Mouse (Mus musculus) liver, adult 2 months (tissue): ENCODE measurements around the gene Dync2li1. TPM values are rescaled to one million over a fixed set of nuclear protein-coding genes. Genes with fewer than 3 reads are reported as not detected.

Experiments
- DNase-seq: peaks from one replicate; pipeline ENCODE4 v3.0.0-alpha.2; 2011; ENCODE audit warnings: low read depth, low spot score; ENCODE audit errors: extremely low read depth
- H3K27ac ChIP-seq: fragments of 200-500 bp; replicated peaks from 2 replicates; pipeline ENCODE4 v1.5.1; 2012; ENCODE audit warnings: low read depth, mild to moderate bottlenecking, control low read depth, inconsistent platforms, low read length; ENCODE audit not compliant: insufficient read depth
- H3K27me3 ChIP-seq: fragments of 200-500 bp; 2 replicates; pipeline ENCODE4 v1.6.1; 2012; ENCODE audit warnings: mild to moderate bottlenecking, moderate library complexity, low read length, inconsistent platforms; ENCODE audit not compliant: control insufficient read depth, insufficient read depth
- H3K36me3 ChIP-seq: fragments of 200-500 bp; 2 replicates; pipeline ENCODE4 v1.6.1; 2012; ENCODE audit warnings: low read length, inconsistent platforms; ENCODE audit not compliant: control insufficient read depth, insufficient read depth
- H3K4me1 ChIP-seq: fragments of 200-500 bp; 2 replicates; pipeline ENCODE4 v1.6.1; 2011; ENCODE audit warnings: low read length; ENCODE audit not compliant: control insufficient read depth, insufficient read depth
- H3K4me3 ChIP-seq: fragments of 200-500 bp; 2 replicates; pipeline ENCODE4 v1.5.1; 2011; ENCODE audit warnings: low read depth, mild to moderate bottlenecking, control low read depth, low read length, moderate library complexity; ENCODE audit not compliant: insufficient read depth
- H3K79me2 ChIP-seq: fragments of 200-500 bp; 2 replicates; pipeline ENCODE4 v1.6.1; 2012; ENCODE audit warnings: inconsistent platforms, mild to moderate bottlenecking, low read length, moderate library complexity; ENCODE audit not compliant: control insufficient read depth, insufficient read depth
- H3K9ac ChIP-seq: fragments of 200-500 bp; 2 replicates; pipeline ENCODE4 v1.6.1; 2012; ENCODE audit warnings: low read depth, mild to moderate bottlenecking, control low read depth, inconsistent platforms, low read length
- CTCF ChIP-seq: fragments of 200-500 bp; IDR thresholded peaks from 2 replicates; pipeline ENCODE4 v1.5.1; 2011; ENCODE audit warnings: low read depth, low read length, control low read depth
- POLR2A ChIP-seq: fragments of 200-500 bp; IDR thresholded peaks from 2 replicates; pipeline ENCODE4 v1.6.1; 2011; ENCODE audit warnings: low read length, control low read depth; ENCODE audit not compliant: insufficient read depth; ENCODE audit errors: extremely low read depth
- WGBS: fragments of 180-500 bp; shearing (Covaris S2); methylation state at CpG from one replicate; pipeline ENCODE4 v1.1.7; 2018; 5-methylcytosine and 5-hydroxymethylcytosine counted together
- polyA plus RNA-seq: library from polyadenylated mRNA; depleted of rRNA; stranded (reverse); fragments of >200 nt; gene quantifications from 2 replicates; pipeline ENCODE4 v1.2.3, GENCODE M21; 2012
- total RNA-seq: library from RNA; depleted of rRNA; stranded (reverse); fragments of >200 nt; gene quantifications from 2 replicates; pipeline ENCODE4 v1.2.3, GENCODE M21; 2014

Dync2li1 gene
- total and polyA plus RNA-seq, 2 experiments, result 0.10 to 0.74 TPM

DNA sequence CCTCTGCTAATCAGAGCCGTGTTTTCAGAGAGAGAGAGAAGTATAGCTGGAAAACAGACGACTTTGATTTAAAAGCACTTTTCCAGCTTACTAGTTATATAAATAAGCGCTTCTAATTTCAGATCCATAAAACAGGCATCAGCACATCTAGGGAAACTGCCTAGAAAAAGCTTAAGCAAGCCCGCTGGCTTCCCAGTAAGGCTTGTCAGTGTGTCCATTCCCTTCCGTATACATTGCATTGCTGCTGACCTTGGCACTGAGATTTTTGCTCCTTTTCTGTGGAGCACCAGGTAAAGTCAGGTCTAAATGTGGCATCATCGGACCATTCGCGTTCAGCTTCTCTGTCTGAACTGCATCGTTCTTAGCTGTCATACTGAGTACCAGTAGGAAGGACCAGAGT is 16.0 kb downstream of the Dync2li1 start:
- no peak for DNase-seq
- WGBS, result 93% methylated on average over 9 of the region's 9 CpGs
- peaks cover under 1% of the 10 kb centered on the region; the same call in 1 of the 2 replicates for H3K4me1 ChIP-seq
- H3K27me3 ChIP-seq, result no peaks in the 10 kb centered on the region
- H3K27ac ChIP-seq, result no peak overlapping the region
- no peak overlapping the region for H3K4me3 ChIP-seq
- no peaks in the 10 kb centered on the region for H3K36me3 ChIP-seq
- H3K79me2 ChIP-seq, result no peaks in the 10 kb centered on the region
- no peak for TF ChIP-seq POLR2A
- TF ChIP-seq CTCF, result no peak
- H3K9ac ChIP-seq, result no peak overlapping the region

- no peaks in the 10 kb centered on the region for H3K27me3 ChIP-seq
- H3K4me3 ChIP-seq, result no peak overlapping the region
- H3K4me1 ChIP-seq, result peaks cover 7% of the 10 kb centered on the region; the same call in 1 of the 2 replicates
- H3K36me3 ChIP-seq, result no peaks in the 10 kb centered on the region
- TF ChIP-seq CTCF (no peak), POLR2A (no peak)
- no peak overlapping the region for H3K9ac ChIP-seq
- WGBS, result 89% methylated on average over 16 of the region's 16 CpGs
- no peak overlapping the region for H3K27ac ChIP-seq
- DNase-seq, result no peak
- H3K79me2 ChIP-seq, result no peaks in the 10 kb centered on the region
These were observed 18.2 kb downstream of the Dync2li1 start for GRCm38 (mm10) chr17:84644292-84645050.

GRCm38 (mm10) chr17:84645119-84645518 is 18.8 kb downstream of the Dync2li1 start:
- H3K27ac ChIP-seq, result no peak overlapping the region

DNA sequence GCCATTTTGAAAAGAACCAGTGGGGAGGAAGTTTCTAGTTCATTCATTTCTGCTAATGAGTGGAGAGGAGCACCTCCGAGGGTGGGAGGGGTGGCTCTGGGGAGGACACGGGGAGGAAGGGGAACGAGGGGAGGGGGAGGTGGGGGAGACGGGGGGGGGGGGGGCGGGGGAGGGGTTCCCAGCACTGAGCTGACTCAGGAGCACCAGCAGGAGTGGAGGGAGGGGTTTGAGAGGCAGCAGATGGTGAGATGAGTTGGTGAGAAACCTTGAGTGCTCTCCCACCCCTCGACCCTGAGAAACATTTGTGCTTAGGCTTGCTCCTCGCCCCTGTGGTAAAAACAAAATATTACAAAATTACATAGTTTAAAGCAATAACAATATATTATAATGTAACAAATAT is 19.6 kb downstream of the Dync2li1 start:
- no peak overlapping the region for H3K4me3 ChIP-seq
- no peak overlapping the region for H3K27ac ChIP-seq
- no peaks in the 10 kb centered on the region for H3K36me3 ChIP-seq
- peaks cover 11% of the 10 kb centered on the region; the same call in 1 of the 2 replicates for H3K4me1 ChIP-seq
- no peaks in the 10 kb centered on the region for H3K79me2 ChIP-seq
- no peak for TF ChIP-seq CTCF
- TF ChIP-seq POLR2A, result no peak
- no peaks in the 10 kb centered on the region for H3K27me3 ChIP-seq
- no peak for DNase-seq
- WGBS, result 41% methylated on average over 5 of the region's 7 CpGs
- H3K9ac ChIP-seq, result no peak overlapping the region

More at GRCm38 (mm10) chr17:84645119-84645518, 18.8 kb downstream of the Dync2li1 start:
- H3K4me3 ChIP-seq, result no peak overlapping the region
- no peaks in the 10 kb centered on the region for H3K27me3 ChIP-seq
- TF ChIP-seq POLR2A, result no peak
- no peak for TF ChIP-seq CTCF
- no peak overlapping the region for H3K9ac ChIP-seq
- peaks cover 9% of the 10 kb centered on the region; the same call in 1 of the 2 replicates for H3K4me1 ChIP-seq
- 74% methylated on average over 9 of the region's 9 CpGs for WGBS
- no peaks in the 10 kb centered on the region for H3K79me2 ChIP-seq
- no peaks in the 10 kb centered on the region for H3K36me3 ChIP-seq
- no peak for DNase-seq

DNA sequence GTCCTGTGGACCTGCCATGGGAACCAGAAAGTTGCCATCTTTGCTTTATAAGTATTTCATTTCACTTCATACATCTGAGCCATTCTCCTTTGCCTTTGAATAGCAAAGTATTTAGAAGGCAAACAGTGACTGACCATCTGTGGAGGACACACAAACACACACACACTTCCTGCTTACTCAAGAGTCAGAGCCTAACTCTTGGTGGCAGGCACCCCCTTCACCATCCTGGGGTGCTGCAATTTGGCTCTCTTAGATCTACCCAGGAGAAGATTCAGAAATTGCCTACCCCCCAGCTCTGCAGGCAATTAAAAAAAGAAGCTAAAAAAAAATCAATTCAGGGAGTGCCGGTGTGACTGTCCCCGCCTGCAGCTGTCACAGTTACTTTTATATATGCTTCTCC is 20.2 kb downstream of the Dync2li1 start:
- Histone ChIP-seq H3K27ac (no peak overlapping the region), H3K27me3 (no peaks in the 10 kb centered on the region), H3K36me3 (no peaks in the 10 kb centered on the region), H3K9ac (no peak overlapping the region), H3K4me1 (peaks cover 11% of the 10 kb centered on the region; the same call in 1 of the 2 replicates), H3K4me3 (no peak overlapping the region), H3K79me2 (no peaks in the 10 kb centered on the region)
- TF ChIP-seq CTCF (no peak), POLR2A (no peak)
- DNase-seq, result no peak
- 18% methylated on average over 2 of the region's 2 CpGs for WGBS

GRCm38 (mm10) chr17:84647630-84648029 is 21.3 kb downstream of the Dync2li1 start:
- DNase-seq, result peak; percentile 94
- Histone ChIP-seq H3K4me1 (peaks cover 11% of the 10 kb centered on the region; the same call in 1 of the 2 replicates), H3K9ac (no peak overlapping the region), H3K79me2 (no peaks in the 10 kb centered on the region), H3K27me3 (no peaks in the 10 kb centered on the region), H3K36me3 (no peaks in the 10 kb centered on the region), H3K4me3 (no peak overlapping the region), H3K27ac (no peak overlapping the region)
- whole genome bisulfite sequencing, result 20% methylated on average over 4 of the region's 4 CpGs
- TF ChIP-seq POLR2A (no peak), CTCF (no peak)
